Mouse (Mus musculus): ENCODE results near the gene Hpse2. TPM values are rescaled to one million over a fixed set of nuclear protein-coding genes. Genes with fewer than 3 reads are reported as not detected.

Gene Hpse2
- polyA plus RNA-seq, 1 experiment from 2014 or later: 1.3 TPM

- ATAC-seq (ENCODE audit: low FRiP score): no peak
- Histone ChIP-seq H3K9me3 (replicated peaks) (no peaks in the 10 kb centered on the region), H3K27ac (no peak overlapping the region), H3K4me1 (no peaks in the 10 kb centered on the region), H3K4me2 (replicated peaks) (no peak overlapping the region), H3K4me3 (no peak overlapping the region), H3K9ac (no peak overlapping the region), H3K36me3 (no peaks in the 10 kb centered on the region), H3K27me3 (no peaks in the 10 kb centered on the region)
- WGBS: 76% methylated on average over 4 of the region's 4 CpGs
These were observed 559.0 kb downstream of the Hpse2 start for GRCm38 (mm10) chr19:42829196-42829595.

GRCm38 (mm10) chr19:42827843-42828242, 560.3 kb downstream of the Hpse2 start:
- H3K9me3 ChIP-seq (replicated peaks): no peaks in the 10 kb centered on the region
- H3K4me3 ChIP-seq: no peak overlapping the region
- H3K36me3 ChIP-seq: no peaks in the 10 kb centered on the region
- no peak overlapping the region for H3K27ac ChIP-seq
- H3K9ac ChIP-seq: no peak overlapping the region
- no peaks in the 10 kb centered on the region for H3K4me1 ChIP-seq
- WGBS: 92% methylated on average over 3 of the region's 3 CpGs
- no peaks in the 10 kb centered on the region for H3K27me3 ChIP-seq
- no peak overlapping the region for H3K4me2 ChIP-seq (replicated peaks)
- ATAC-seq (ENCODE audit: low FRiP score): no peak

- Histone ChIP-seq H3K9me3 (replicated peaks) (no peaks in the 10 kb centered on the region), H3K9ac (no peak overlapping the region), H3K4me2 (replicated peaks) (no peak overlapping the region), H3K27me3 (no peaks in the 10 kb centered on the region), H3K4me1 (no peaks in the 10 kb centered on the region), H3K4me3 (no peak overlapping the region), H3K27ac (no peak overlapping the region), H3K36me3 (no peaks in the 10 kb centered on the region)
- WGBS: 87% methylated on average over 5 of the region's 5 CpGs
- no peak for ATAC-seq (ENCODE audit: low FRiP score)
These were observed 568.0 kb downstream of the Hpse2 start for GRCm38 (mm10) chr19:42820109-42820508.

- no peaks in the 10 kb centered on the region for H3K4me1 ChIP-seq
- no peak overlapping the region for H3K9ac ChIP-seq
- H3K9me3 ChIP-seq (replicated peaks): no peaks in the 10 kb centered on the region
- H3K4me3 ChIP-seq: no peak overlapping the region
- no peak for ATAC-seq (ENCODE audit: low FRiP score)
- H3K36me3 ChIP-seq: no peaks in the 10 kb centered on the region
- no peak overlapping the region for H3K4me2 ChIP-seq (replicated peaks)
- WGBS: 64% methylated on average over 2 of the region's 2 CpGs
- H3K27ac ChIP-seq: no peak overlapping the region
- H3K27me3 ChIP-seq: no peaks in the 10 kb centered on the region
These were observed 570.4 kb downstream of the Hpse2 start for GRCm38 (mm10) chr19:42817761-42818160.

GRCm38 (mm10) chr19:42816261-42816660, 571.9 kb downstream of the Hpse2 start:
- no peak for ATAC-seq (ENCODE audit: low FRiP score)
- H3K27me3 ChIP-seq: no peaks in the 10 kb centered on the region
- no peaks in the 10 kb centered on the region for H3K36me3 ChIP-seq
- no peak overlapping the region for H3K4me3 ChIP-seq
- no peaks in the 10 kb centered on the region for H3K9me3 ChIP-seq (replicated peaks)
- WGBS: 92% methylated on average over 2 of the region's 2 CpGs
- H3K4me1 ChIP-seq: no peaks in the 10 kb centered on the region
- no peak overlapping the region for H3K4me2 ChIP-seq (replicated peaks)
- no peak overlapping the region for H3K9ac ChIP-seq
- no peak overlapping the region for H3K27ac ChIP-seq

GRCm38 (mm10) chr19:42810140-42810539, 578.0 kb downstream of the Hpse2 start:
- Histone ChIP-seq H3K4me2 (replicated peaks) (no peak overlapping the region), H3K4me1 (no peaks in the 10 kb centered on the region), H3K27ac (no peak overlapping the region), H3K9ac (no peak overlapping the region), H3K36me3 (no peaks in the 10 kb centered on the region), H3K27me3 (no peaks in the 10 kb centered on the region), H3K9me3 (replicated peaks) (no peaks in the 10 kb centered on the region), H3K4me3 (no peak overlapping the region)
- no peak for ATAC-seq (ENCODE audit: low FRiP score)
- 72% methylated on average over 5 of the region's 5 CpGs for WGBS

GRCm38 (mm10) chr19:42809491-42809890, 578.7 kb downstream of the Hpse2 start:
- H3K9ac ChIP-seq: no peak overlapping the region
- no peak for ATAC-seq (ENCODE audit: low FRiP score)
- H3K27me3 ChIP-seq: no peaks in the 10 kb centered on the region
- H3K36me3 ChIP-seq: no peaks in the 10 kb centered on the region
- no peaks in the 10 kb centered on the region for H3K9me3 ChIP-seq (replicated peaks)
- H3K4me1 ChIP-seq: no peaks in the 10 kb centered on the region
- no peak overlapping the region for H3K27ac ChIP-seq
- H3K4me2 ChIP-seq (replicated peaks): no peak overlapping the region
- 90% methylated on average over 10 of the region's 10 CpGs for WGBS
- no peak overlapping the region for H3K4me3 ChIP-seq

GRCm38 (mm10) chr19:42797866-42798265, 590.3 kb downstream of the Hpse2 start:
- no peak overlapping the region for H3K4me3 ChIP-seq
- WGBS: 70% methylated on average over 2 of the region's 2 CpGs
- no peak for ATAC-seq (ENCODE audit: low FRiP score)
- H3K9me3 ChIP-seq (replicated peaks): no peaks in the 10 kb centered on the region
- peaks cover 6% of the 10 kb centered on the region; the same call in 1 of the 2 replicates for H3K27me3 ChIP-seq
- H3K27ac ChIP-seq: no peak overlapping the region
- no peaks in the 10 kb centered on the region for H3K36me3 ChIP-seq
- no peak overlapping the region for H3K9ac ChIP-seq
- no peak overlapping the region for H3K4me2 ChIP-seq (replicated peaks)
- H3K4me1 ChIP-seq: peaks cover 4% of the 10 kb centered on the region

- H3K27ac ChIP-seq: no peak overlapping the region
- H3K4me2 ChIP-seq (replicated peaks): peak overlapping the region; percentile 93
- H3K4me1 ChIP-seq: peaks cover 4% of the 10 kb centered on the region
- no peak for ATAC-seq (ENCODE audit: low FRiP score)
- H3K36me3 ChIP-seq: no peaks in the 10 kb centered on the region
- peaks cover 6% of the 10 kb centered on the region; the same call in 1 of the 2 replicates for H3K27me3 ChIP-seq
- no peak overlapping the region for H3K4me3 ChIP-seq
- H3K9me3 ChIP-seq (replicated peaks): no peaks in the 10 kb centered on the region
- H3K9ac ChIP-seq: peak overlapping the region; percentile 55; the same call in 1 of the 2 replicates
- WGBS: 35% methylated on average over 9 of the region's 9 CpGs
These were observed 592.4 kb downstream of the Hpse2 start for GRCm38 (mm10) chr19:42795801-42796200.

GRCm38 (mm10) chr19:42794914-42795613, 593.1 kb downstream of the Hpse2 start:
- Histone ChIP-seq H3K9ac (peak overlapping the region; percentile 55), H3K9me3 (replicated peaks) (no peaks in the 10 kb centered on the region), H3K27me3 (peaks cover 6% of the 10 kb centered on the region; the same call in 1 of the 2 replicates), H3K36me3 (no peaks in the 10 kb centered on the region), H3K27ac (no peak overlapping the region), H3K4me2 (replicated peaks) (peak overlapping the region; percentile 93), H3K4me3 (peak overlapping the region; percentile 43), H3K4me1 (peaks cover 4% of the 10 kb centered on the region)
- 1% methylated on average over 31 of the region's 31 CpGs for WGBS
- peak; percentile 94 for ATAC-seq (ENCODE audit: low FRiP score)

- Histone ChIP-seq H3K9me3 (replicated peaks) (no peaks in the 10 kb centered on the region), H3K27me3 (peaks cover 5% of the 10 kb centered on the region), H3K27ac (0 out of 2 replicates have a peak overlapping the region, but pooled peaks have one; percentile 3), H3K4me3 (no peak overlapping the region), H3K36me3 (no peaks in the 10 kb centered on the region), H3K4me1 (peaks cover 12% of the 10 kb centered on the region), H3K9ac (no peak overlapping the region), H3K4me2 (replicated peaks) (no peak overlapping the region)
- ATAC-seq (ENCODE audit: low FRiP score): no peak
- WGBS: 49% methylated on average over 5 of the region's 5 CpGs
These were observed 599.8 kb downstream of the Hpse2 start for GRCm38 (mm10) chr19:42788311-42788710.

- peaks cover 12% of the 10 kb centered on the region for H3K4me1 ChIP-seq
- no peaks in the 10 kb centered on the region for H3K36me3 ChIP-seq
- no peak overlapping the region for H3K4me3 ChIP-seq
- H3K9ac ChIP-seq: no peak overlapping the region
- WGBS: 38% methylated on average over 8 of the region's 8 CpGs
- no peak for ATAC-seq (ENCODE audit: low FRiP score)
- no peak overlapping the region for H3K27ac ChIP-seq
- peaks cover 5% of the 10 kb centered on the region for H3K27me3 ChIP-seq
- H3K4me2 ChIP-seq (replicated peaks): no peak overlapping the region
- H3K9me3 ChIP-seq (replicated peaks): no peaks in the 10 kb centered on the region
These were observed 602.5 kb downstream of the Hpse2 start for GRCm38 (mm10) chr19:42785562-42786220.

GRCm38 (mm10) chr19:42785129-42785528, 603.0 kb downstream of the Hpse2 start:
- Histone ChIP-seq H3K9ac (no peak overlapping the region), H3K4me2 (replicated peaks) (no peak overlapping the region), H3K36me3 (no peaks in the 10 kb centered on the region), H3K9me3 (replicated peaks) (no peaks in the 10 kb centered on the region), H3K4me3 (no peak overlapping the region), H3K27me3 (peaks cover 5% of the 10 kb centered on the region), H3K27ac (no peak overlapping the region), H3K4me1 (peaks cover 12% of the 10 kb centered on the region)
- WGBS: 35% methylated on average over 2 of the region's 2 CpGs
- ATAC-seq (ENCODE audit: low FRiP score): no peak

All from hindbrain, embryonic 12.5 days (tissue).